8 mouse cellular contexts compared by ENCODE assay signal in genomic region chr12:112001223-112001622, GRCm38 (mm10). TPM values are rescaled to one million over a fixed set of nuclear protein-coding genes. Genes with fewer than 3 reads are reported as not detected.
DNase-seq lines count a peak whose midpoint lies in the region; ATAC-seq and TF ChIP-seq lines count a peak whose summit lies in the region.

No protein-coding gene starts in this region.

- no peaks in the 10 kb centered on the region for H3K4me1 ChIP-seq in heart, embryonic 11.5 days (ENCODE audit: control insufficient read depth, insufficient read depth, low read length)
- H3K4me1 ChIP-seq in forebrain, embryonic 11.5 days (replicated peaks; ENCODE audit: control insufficient read depth, insufficient read depth, low read length), result no peaks in the 10 kb centered on the region
- no peaks in the 10 kb centered on the region for H3K4me1 ChIP-seq in hindbrain, embryonic 16.5 days (ENCODE audit: control insufficient read depth, insufficient read depth, low read depth, low read length)
- no peaks in the 10 kb centered on the region for H3K4me1 ChIP-seq in midbrain, embryonic 14.5 days (ENCODE audit: control insufficient read depth, insufficient read depth, low read length)

- no peaks in the 10 kb centered on the region for H3K27me3 ChIP-seq in heart, embryonic 11.5 days (ENCODE audit: control insufficient read depth, insufficient read depth, low read length)
- H3K27me3 ChIP-seq in forebrain, embryonic 11.5 days (ENCODE audit: control insufficient read depth, insufficient read depth, low read length), result no peaks in the 10 kb centered on the region
- no peaks in the 10 kb centered on the region for H3K27me3 ChIP-seq in hindbrain, embryonic 16.5 days (replicated peaks; ENCODE audit: control insufficient read depth, insufficient read depth, low read length)
- H3K27me3 ChIP-seq in midbrain, embryonic 14.5 days (ENCODE audit: control insufficient read depth, insufficient read depth, low read length), result no peaks in the 10 kb centered on the region

- ATAC-seq in heart, embryonic 11.5 days (replicated peaks; ENCODE audit: insufficient number of reproducible peaks, low FRiP score, low TSS enrichment), result no peak
- ATAC-seq in forebrain, embryonic 11.5 days (replicated peaks; ENCODE audit: low FRiP score), result no peak
- peak; percentile 37; the same call in 1 of the 2 replicates for ATAC-seq in hindbrain, embryonic 16.5 days
- ATAC-seq in midbrain, embryonic 14.5 days (ENCODE audit: low FRiP score, low TSS enrichment), result peak; percentile 8; the same call in 1 of the 2 replicates

- H3K4me2 ChIP-seq in heart, embryonic 11.5 days, result no peak overlapping the region
- no peak overlapping the region for H3K4me2 ChIP-seq in forebrain, embryonic 11.5 days (ENCODE audit: low read depth, low read length, severe bottlenecking)
- no peak overlapping the region for H3K4me2 ChIP-seq in hindbrain, embryonic 16.5 days (ENCODE audit: low read length)
- no peak overlapping the region for H3K4me2 ChIP-seq in midbrain, embryonic 14.5 days (ENCODE audit: low read length)

- peak; percentile 63; the same call in 1 of the 2 replicates for TF ChIP-seq CTCF in brain, embryonic 14.5 days (IDR thresholded peaks at IDR 0.05; ENCODE audit: borderline replicate concordance, extremely low read depth, insufficient read depth, insufficient read length)

- WGBS in heart, embryonic 11.5 days (ENCODE audit: insufficient replicate concordance), result 23% methylated on average over 8 of the region's 8 CpGs
- 23% methylated on average over 8 of the region's 8 CpGs for WGBS in forebrain, embryonic 11.5 days
- 20% methylated on average over 8 of the region's 8 CpGs for WGBS in hindbrain, embryonic 16.5 days
- WGBS in midbrain, embryonic 14.5 days, result 24% methylated on average over 8 of the region's 8 CpGs

- no peaks in the 10 kb centered on the region for H3K9me3 ChIP-seq in heart, embryonic 11.5 days (replicated peaks; ENCODE audit: control insufficient read depth, low read length)
- H3K9me3 ChIP-seq in forebrain, embryonic 11.5 days (ENCODE audit: control insufficient read depth, low read length), result no peaks in the 10 kb centered on the region
- no peaks in the 10 kb centered on the region for H3K9me3 ChIP-seq in hindbrain, embryonic 16.5 days (ENCODE audit: control insufficient read depth, low read length)
- H3K9me3 ChIP-seq in midbrain, embryonic 14.5 days (ENCODE audit: control insufficient read depth, low read length), result no peaks in the 10 kb centered on the region

- intact Hi-C loops in left cerebral cortex, postnatal 25 days (cut with DNase I), result loop anchor here (5.0 kb wide), 1 partner anchor 124 kb away; no protein-coding TSS in a partner anchor

- TF ChIP-seq POLR2A in brain, embryonic 14.5 days (IDR thresholded peaks at IDR 0.05; ENCODE audit: borderline replicate concordance, extremely low read depth, insufficient read depth, insufficient read length, poor library complexity, severe bottlenecking), result no peak

- peak; percentile 89 for DNase-seq in heart, adult 11 months
- DNase-seq in brain, embryonic 14.5 days (ENCODE audit: low read depth), result peak; percentile 85
- DNase-seq in forebrain, embryonic 11.5 days (ENCODE audit: low spot score), result peak; percentile 80
- peak; percentile 76 to 79 for DNase-seq in left cerebral cortex, postnatal 25 days (ENCODE audit: low spot score in 2 of 2)
- DNase-seq in midbrain, embryonic 14.5 days, result peak; percentile 90
- peak; percentile 16 for DNase-seq in spleen, adult 12 weeks (ENCODE audit: low spot score)

- no peak overlapping the region for H3K27ac ChIP-seq in heart, embryonic 11.5 days (ENCODE audit: low read depth, low read length)
- no peak overlapping the region for H3K27ac ChIP-seq in forebrain, embryonic 11.5 days (ENCODE audit: low read depth, low read length)
- no peak overlapping the region for H3K27ac ChIP-seq in hindbrain, embryonic 16.5 days (ENCODE audit: low read depth, low read length)
- H3K27ac ChIP-seq in midbrain, embryonic 14.5 days (replicated peaks; ENCODE audit: low read depth, low read length), result no peak overlapping the region

- no peaks in the 10 kb centered on the region for H3K36me3 ChIP-seq in heart, embryonic 11.5 days (ENCODE audit: control insufficient read depth, insufficient read depth, low read length)
- no peaks in the 10 kb centered on the region for H3K36me3 ChIP-seq in forebrain, embryonic 11.5 days (ENCODE audit: control insufficient read depth, insufficient read depth, low read length)
- H3K36me3 ChIP-seq in hindbrain, embryonic 16.5 days (ENCODE audit: control insufficient read depth, insufficient read depth, low read length), result no peaks in the 10 kb centered on the region
- H3K36me3 ChIP-seq in midbrain, embryonic 14.5 days (ENCODE audit: control insufficient read depth, insufficient read depth, low read length), result no peaks in the 10 kb centered on the region

- no peak overlapping the region for H3K9ac ChIP-seq in heart, embryonic 11.5 days (ENCODE audit: low read depth, low read length)
- H3K9ac ChIP-seq in forebrain, embryonic 11.5 days (ENCODE audit: low read length), result no peak overlapping the region
- H3K9ac ChIP-seq in hindbrain, embryonic 16.5 days (ENCODE audit: low read depth, low read length), result no peak overlapping the region
- H3K9ac ChIP-seq in midbrain, embryonic 14.5 days (replicated peaks; ENCODE audit: low read length), result no peak overlapping the region

- H3K4me3 ChIP-seq in heart, embryonic 11.5 days (ENCODE audit: low read depth, low read length), result no peak overlapping the region
- H3K4me3 ChIP-seq in forebrain, embryonic 11.5 days (ENCODE audit: low read depth, low read length), result no peak overlapping the region
- H3K4me3 ChIP-seq in hindbrain, embryonic 16.5 days (ENCODE audit: low read length), result no peak overlapping the region
- H3K4me3 ChIP-seq in midbrain, embryonic 14.5 days (replicated peaks; ENCODE audit: low read depth, low read length), result no peak overlapping the region

RNA-seq across cellular contexts. Expression of gene Rd3l, which starts 20.1 kb away (rescaled TPM):
- 1.2 and 1.5 TPM in 2 replicates for polyA plus RNA-seq in heart, embryonic 11.5 days (2014; fragmentation: Nextera tagmentation; extraction: Ambion mirVana)
- polyA plus RNA-seq in brain, embryonic 14.5 days (2012; rRNA removed), result not detected in 2 replicates
- not detected in 2 replicates for polyA plus RNA-seq in forebrain, embryonic 11.5 days (2014; fragmentation: Nextera tagmentation; extraction: Ambion mirVana)
- not detected in 2 replicates for polyA plus RNA-seq in hindbrain, embryonic 16.5 days (2015; fragmentation: Nextera tagmentation; extraction: Ambion mirVana)
- total RNA-seq in left cerebral cortex, postnatal 25 days (2021), result under 1 TPM; 0.34 to 0.50 TPM
- polyA plus RNA-seq in midbrain, embryonic 14.5 days (2014; fragmentation: Nextera tagmentation; extraction: Ambion mirVana), result not detected in 2 replicates

RNA-seq across cellular contexts. Expression of gene Tdrd9, which starts 29.9 kb away (rescaled TPM):
- polyA plus RNA-seq in heart, embryonic 11.5 days (2014; fragmentation: Nextera tagmentation; extraction: Ambion mirVana), result 0.23 and 0.31 TPM in 2 replicates
- polyA plus RNA-seq in brain, embryonic 14.5 days (2012; rRNA removed), result 0.59 TPM in 2 replicates
- 0.94 and 1.7 TPM in 2 replicates for polyA plus RNA-seq in forebrain, embryonic 11.5 days (2014; fragmentation: Nextera tagmentation; extraction: Ambion mirVana)
- polyA plus RNA-seq in hindbrain, embryonic 16.5 days (2015; fragmentation: Nextera tagmentation; extraction: Ambion mirVana), result 0.24 and 0.29 TPM in 2 replicates
- under 1 TPM; 0.28 to 0.85 TPM for total RNA-seq in left cerebral cortex, postnatal 25 days (2021)
- 0.42 and 0.46 TPM in 2 replicates for polyA plus RNA-seq in midbrain, embryonic 14.5 days (2014; fragmentation: Nextera tagmentation; extraction: Ambion mirVana)

RNA-seq across cellular contexts. Expression of gene Atp5mpl, which starts 34.4 kb away (rescaled TPM):
- 1,282 and 1,314 TPM in 2 replicates for polyA plus RNA-seq in heart, embryonic 11.5 days (2014; fragmentation: Nextera tagmentation; extraction: Ambion mirVana)
- 193 and 206 TPM in 2 replicates for polyA plus RNA-seq in brain, embryonic 14.5 days (2012; rRNA removed)
- polyA plus RNA-seq in forebrain, embryonic 11.5 days (2014; fragmentation: Nextera tagmentation; extraction: Ambion mirVana), result 524 and 551 TPM in 2 replicates
- polyA plus RNA-seq in hindbrain, embryonic 16.5 days (2015; fragmentation: Nextera tagmentation; extraction: Ambion mirVana), result 694 and 757 TPM in 2 replicates
- total RNA-seq in left cerebral cortex, postnatal 25 days (2021), result 100 to 1,000 TPM; 375 to 382 TPM
- polyA plus RNA-seq in midbrain, embryonic 14.5 days (2014; fragmentation: Nextera tagmentation; extraction: Ambion mirVana), result 644 and 890 TPM in 2 replicates

Comparison
In these comparisons a context has a peak if more than half of its experiments do, and no peak if none do; other contexts are left out.
1. DNase-seq: peak in every context shown above with its lines; median percentile 90 in midbrain, embryonic 14.5 days; 89 in heart, adult 11 months; 85 in brain, embryonic 14.5 days; 80 in forebrain, embryonic 11.5 days; 78 in left cerebral cortex, postnatal 25 days; 16 in spleen, adult 12 weeks.
2. ATAC-seq: peak in hindbrain, embryonic 16.5 days (single experiment) and midbrain, embryonic 14.5 days (single experiment); none in heart, embryonic 11.5 days (single experiment) and forebrain, embryonic 11.5 days (single experiment).